Mouse (Mus musculus): ENCODE data around the gene Polg2.
"Not testable (repeated sequence)": the region's sequence is repeated elsewhere in the genome, so short reads cannot be mapped to it uniquely, and the experiment has no call there.

Polg2 gene

DNA sequence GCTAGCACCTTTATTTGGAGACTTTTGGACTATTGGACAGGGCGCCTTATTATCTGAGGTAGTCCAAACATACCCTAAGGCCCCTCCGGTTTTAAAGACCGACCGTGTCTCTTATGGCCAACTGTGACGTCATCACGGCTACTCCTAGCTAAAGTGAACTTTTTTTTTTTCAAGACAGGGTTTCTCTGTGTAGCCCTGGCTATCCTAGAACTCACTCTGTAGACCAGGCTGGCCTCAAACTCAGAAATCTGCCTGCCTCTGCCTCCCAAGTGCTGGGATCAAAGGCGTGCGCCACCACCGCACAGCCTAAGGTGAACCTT lies 54.5 kb downstream of the Polg2 start:
- DNase-seq (ENCODE audit: low spot score), result not testable (repeated sequence)

DNA sequence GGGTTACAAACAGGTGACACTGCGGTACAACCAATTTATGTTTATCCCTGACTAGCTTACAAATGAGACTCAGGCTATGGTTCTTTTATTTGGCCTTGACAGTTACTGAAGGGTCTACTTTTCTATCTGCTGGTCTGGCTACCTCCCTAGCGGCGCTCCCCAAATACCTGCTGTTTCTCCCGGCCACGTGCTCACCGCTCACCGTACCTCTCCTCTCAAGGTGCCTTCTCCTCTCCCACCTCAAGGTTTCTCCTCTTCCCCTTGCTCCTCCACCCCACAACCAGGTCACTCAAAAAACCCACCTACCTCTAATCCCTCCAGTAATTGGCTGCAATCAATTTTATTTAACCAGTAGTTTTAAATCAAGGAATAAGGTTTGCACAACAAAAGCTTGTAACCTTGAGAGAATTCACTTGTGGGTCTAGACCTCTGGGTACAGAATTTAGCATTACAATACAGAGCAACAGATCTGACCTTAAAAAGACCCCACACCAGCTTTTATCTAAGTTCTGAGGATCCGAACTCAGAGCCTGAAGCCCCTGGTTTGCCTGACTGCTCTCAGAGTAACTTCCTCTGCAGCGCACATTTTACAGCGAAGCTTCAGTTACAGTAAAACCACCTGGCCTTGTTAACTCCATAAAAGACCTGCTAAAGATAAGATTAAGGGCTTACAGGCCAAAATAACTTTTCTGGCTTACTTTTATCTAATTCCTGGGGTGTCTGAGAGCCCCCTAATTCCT lies 55.0 kb downstream of the Polg2 start:
- no peak for DNase-seq (ENCODE audit: low spot score)

DNA sequence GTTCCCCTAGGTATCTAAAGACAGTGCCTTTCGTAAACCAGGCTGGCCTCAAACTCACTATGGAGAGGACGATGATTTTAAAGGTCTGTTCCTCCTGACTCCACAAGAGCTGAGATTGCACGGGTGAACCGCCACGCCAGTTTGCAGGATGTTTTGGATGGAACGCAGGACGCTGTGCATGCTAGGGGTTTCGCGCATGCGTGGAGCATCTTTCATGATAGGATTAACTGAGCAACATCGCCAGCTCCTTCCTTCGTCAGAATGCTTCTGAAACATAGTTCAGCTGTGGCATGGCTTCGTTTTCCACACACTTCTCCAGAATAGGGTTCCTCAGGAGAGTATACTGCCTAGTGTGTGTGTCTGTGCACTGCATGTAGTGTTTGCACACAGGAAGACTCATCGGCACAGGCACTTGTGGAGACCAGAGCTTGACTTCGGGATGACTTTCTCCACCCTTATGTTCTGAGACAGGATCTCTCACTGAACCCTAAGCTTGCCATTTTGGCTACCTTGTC lies 55.7 kb downstream of the Polg2 start:
- DNase-seq (ENCODE audit: low spot score), result no peak

DNA sequence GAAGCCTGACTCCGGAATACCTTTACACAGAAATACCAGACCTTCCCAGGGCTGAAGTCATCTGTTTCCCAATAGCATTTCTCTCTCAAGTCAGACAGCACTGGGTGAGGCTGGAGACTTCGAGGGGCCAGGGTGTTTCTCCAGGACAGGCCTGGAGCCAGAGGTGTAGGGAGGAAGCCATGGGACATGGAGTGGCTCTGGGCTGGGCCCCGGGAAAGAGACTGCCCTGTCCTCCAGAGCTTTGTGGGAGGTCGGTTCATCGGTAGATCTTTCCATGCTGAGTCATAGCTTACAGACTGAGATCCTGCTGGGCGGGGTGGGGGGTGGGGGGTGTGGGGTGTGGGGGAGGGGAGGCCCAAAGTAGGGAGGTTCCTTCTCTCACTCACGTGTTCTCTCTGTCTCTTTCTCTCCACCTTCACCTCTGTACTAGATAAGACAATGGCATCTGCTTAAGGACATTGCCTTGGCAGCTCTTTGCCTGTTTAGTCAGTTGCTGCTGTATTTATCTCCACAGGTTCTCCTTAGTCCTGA lies 56.4 kb downstream of the Polg2 start:
- DNase-seq (ENCODE audit: low spot score), result no peak

DNA sequence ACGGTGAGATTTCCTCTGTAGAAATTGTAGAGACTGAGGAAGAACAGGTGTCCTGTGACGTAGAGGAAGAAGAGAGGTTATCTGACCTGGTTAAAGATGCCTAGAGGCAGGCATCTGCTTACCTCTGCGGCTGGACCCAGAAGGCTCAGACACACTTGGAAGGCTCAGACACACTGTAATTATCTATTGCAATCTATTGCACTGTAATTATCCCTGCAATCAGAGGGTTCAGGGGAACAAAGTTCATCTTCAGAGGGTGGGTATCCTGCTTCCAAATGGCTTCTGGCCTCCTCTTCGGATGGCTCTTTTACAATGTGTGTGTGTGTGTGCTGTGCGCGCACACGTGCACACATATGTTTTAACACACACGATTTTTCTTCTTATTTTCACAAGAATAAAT lies 59.0 kb downstream of the Polg2 start:
- no peak for DNase-seq (ENCODE audit: low spot score)
